Mouse (Mus musculus) ES-CJ7 (cell line): ENCODE measurements around the gene Arhgap33.
"Not testable (repeated sequence)": the region's sequence is repeated elsewhere in the genome, so short reads cannot be mapped to it uniquely, and the experiment has no call there.

Source experiments
- DNase-seq: peaks from one replicate; pipeline ENCODE4 v3.0.0; 2011; ENCODE audit warnings: low read depth, low spot score

The Arhgap33 gene

GRCm38 (mm10) chr7:30495506-30496042, 39.3 kb downstream of the Arhgap33 start:
- peak; percentile 47 for DNase-seq

- peak; percentile 65 for DNase-seq
Observed at GRCm38 (mm10) chr7:30493401-30493931, 41.4 kb downstream of the Arhgap33 start, which contains the start of gene Prodh2. Gene Prodh2, plus strand, starts transcription at chr7:30493622.

GRCm38 (mm10) chr7:30492765-30493164, 42.1 kb downstream of the Arhgap33 start:
- peak; percentile 83 for DNase-seq

- DNase-seq: peak; percentile 50
Observed at GRCm38 (mm10) chr7:30490957-30491307, 43.9 kb downstream of the Arhgap33 start.

GRCm38 (mm10) chr7:30490251-30490956, 44.5 kb downstream of the Arhgap33 start:
- DNase-seq: peak; percentile 81

GRCm38 (mm10) chr7:30484250-30484649, 50.6 kb downstream of the Arhgap33 start:
- peak; percentile 36 for DNase-seq

GRCm38 (mm10) chr7:30477415-30478381, 57.2 kb downstream of the Arhgap33 start:
- DNase-seq: peak; percentile 30

GRCm38 (mm10) chr7:30476136-30476535, 58.7 kb downstream of the Arhgap33 start:
- not testable (repeated sequence) for DNase-seq

- DNase-seq: no peak
Observed at GRCm38 (mm10) chr7:30474999-30475398, 59.9 kb downstream of the Arhgap33 start.

GRCm38 (mm10) chr7:30472411-30472810, 62.4 kb downstream of the Arhgap33 start:
- peak; percentile 82 for DNase-seq
